Mouse (Mus musculus): ENCODE results near the gene Rmnd5a.

- TF ChIP-seq CTCF (conservative IDR thresholded peaks at IDR 0.05 in 1 of 2, IDR thresholded peaks at IDR 0.05 in 1 of 2; ENCODE audit: low read depth in 2 of 2, low read length in 2 of 2) (no peak), SIN3A (IDR thresholded peaks at IDR 0.05; ENCODE audit: low read length) (no peak), NELFE (IDR thresholded peaks at IDR 0.05; ENCODE audit: low read depth, low read length) (no peak), POLR2A (IDR thresholded peaks at IDR 0.05; ENCODE audit: low read depth, low read length) (no peak), NRF1 (IDR thresholded peaks at IDR 0.05; ENCODE audit: low read depth, low read length) (no peak), GABPA (IDR thresholded peaks at IDR 0.05; ENCODE audit: insufficient replicate concordance, low read depth, low read length) (no peak), ZC3H11A (IDR thresholded peaks at IDR 0.05; ENCODE audit: low read depth, low read length) (no peak), UBTF (IDR thresholded peaks at IDR 0.05; ENCODE audit: low read depth, low read length) (no peak), PAX5 (IDR thresholded peaks at IDR 0.05; ENCODE audit: low read length) (no peak), TCF12 (IDR thresholded peaks at IDR 0.05; ENCODE audit: low read depth, low read length) (no peak), ELF1 (IDR thresholded peaks at IDR 0.05; ENCODE audit: low read depth, low read length) (no peak), EP300 (IDR thresholded peaks at IDR 0.05; ENCODE audit: low read length) (no peak), CHD1 (IDR thresholded peaks at IDR 0.05; ENCODE audit: low read depth, low read length) (no peak)
Measured at GRCm38 (mm10) chr6:71396761-71397160, 43.7 kb downstream of the Rmnd5a start.
